ENCODE assay signal across 17 mouse cellular contexts in genomic region chr9:15578427-15578826, GRCm38 (mm10). TPM values are rescaled to one million over a fixed set of nuclear protein-coding genes. Genes with fewer than 3 reads are reported as not detected.
"Had no signal": no experiment of that assay in that cellular context is flagged by ENCODE, and none has a peak within 500 bp of the region (broad histone marks: within the 10 kb centered on the region; RNA-seq: fewer than 3 reads in every experiment).

No protein-coding gene starts in this region.

- H3K4me3 ChIP-seq: neural tube, embryonic 13.5 days; neural tube, embryonic 15.5 days; stomach, embryonic 15.5 days had no signal

- H3K9me3 ChIP-seq: neural tube, embryonic 13.5 days; neural tube, embryonic 15.5 days; stomach, embryonic 15.5 days had no signal

- H3K36me3 ChIP-seq: neural tube, embryonic 13.5 days; neural tube, embryonic 15.5 days; stomach, embryonic 15.5 days had no signal

- H3K27me3 ChIP-seq: neural tube, embryonic 13.5 days; neural tube, embryonic 15.5 days; stomach, embryonic 15.5 days had no signal

- H3K4me1 ChIP-seq: neural tube, embryonic 13.5 days; neural tube, embryonic 15.5 days; stomach, embryonic 15.5 days had no signal

- DNase-seq: retina, postnatal 1 day; right cerebral cortex, adult 18-20 months; right cerebral cortex, postnatal 14 days; right cerebral cortex, postnatal 25 days; right cerebral cortex, postnatal 4 days; spleen, adult 18-20 months; thymus, adult 18-20 months; thymus, adult 2 months; thymus, postnatal 14 days; thymus, postnatal 25 days; thymus, postnatal 36 days; thymus, postnatal 4 days had no signal

- H3K4me2 ChIP-seq: neural tube, embryonic 13.5 days; neural tube, embryonic 15.5 days; stomach, embryonic 15.5 days had no signal

- H3K27ac ChIP-seq: neural tube, embryonic 13.5 days; neural tube, embryonic 15.5 days; stomach, embryonic 15.5 days; stomach, postnatal 0 days had no signal

- H3K9ac ChIP-seq: neural tube, embryonic 13.5 days; neural tube, embryonic 15.5 days; stomach, embryonic 15.5 days had no signal

RNA-seq across cellular contexts. Expression of gene Deup1, which starts 49.3 kb away (rescaled TPM):
- polyA plus RNA-seq: small intestine, adult 2 months had no signal
